Mouse (Mus musculus) gastrocnemius, postnatal 4 days (tissue): Measurements from ENCODE around the gene AL731706.1. TPM values are rescaled to one million over a fixed set of nuclear protein-coding genes. Genes with fewer than 3 reads are reported as not detected.

ENCODE experiments used
- DNase-seq, 2 experiments: peaks; one replicate each; pipeline ENCODE4 v3.0.0; 2021 to 2022; ENCODE audit warnings: low spot score in 2 of 2, mixed read lengths in 2 of 2
- total RNA-seq, 2 experiments: library from RNA; stranded (reverse); gene quantifications; 2 replicates each; pipeline ENCODE4 v1.2.3; 2021

The AL731706.1 gene
- total RNA-seq, 2 experiments from 2014 or later, result 12.6 to 14.9 TPM

DNA sequence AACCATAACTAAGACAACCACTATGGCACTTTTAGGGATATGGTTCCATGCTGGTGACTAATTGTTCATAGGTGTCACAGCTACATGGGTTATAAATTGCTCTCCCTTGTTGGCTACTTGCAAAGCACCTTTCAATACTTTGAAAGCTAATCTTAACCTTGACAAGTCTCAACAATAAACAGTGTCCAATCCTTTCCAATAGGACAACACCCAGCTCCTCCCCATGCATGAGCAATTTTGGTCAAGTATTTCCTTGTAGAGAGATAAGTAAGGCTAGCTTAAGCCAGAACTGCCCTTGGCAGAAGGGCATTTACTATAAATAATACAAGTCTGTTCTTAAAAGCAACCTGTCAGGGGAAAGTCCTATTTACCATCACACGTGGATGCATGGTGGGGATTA lies 53.2 kb downstream of the AL731706.1 start:
- no peak for DNase-seq

DNA sequence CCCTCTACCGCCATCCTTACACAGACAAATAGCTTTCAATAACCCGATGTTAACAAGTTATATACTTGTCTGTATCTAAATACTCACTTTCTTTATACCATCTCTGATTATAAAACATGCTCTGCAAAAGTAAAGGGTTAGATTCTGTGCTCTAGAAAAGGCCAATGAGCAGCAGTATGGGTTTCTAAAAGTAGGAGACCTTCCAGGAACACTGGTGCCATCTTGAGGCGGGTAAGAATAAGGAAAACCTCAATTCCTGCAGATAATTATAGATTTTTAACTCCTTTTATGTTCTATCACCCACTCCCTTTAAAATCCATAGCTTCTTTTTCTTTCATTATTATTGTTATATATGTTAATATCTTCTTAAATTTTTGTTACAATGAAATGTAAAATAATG lies 55.3 kb downstream of the AL731706.1 start:
- no peak for DNase-seq

DNA sequence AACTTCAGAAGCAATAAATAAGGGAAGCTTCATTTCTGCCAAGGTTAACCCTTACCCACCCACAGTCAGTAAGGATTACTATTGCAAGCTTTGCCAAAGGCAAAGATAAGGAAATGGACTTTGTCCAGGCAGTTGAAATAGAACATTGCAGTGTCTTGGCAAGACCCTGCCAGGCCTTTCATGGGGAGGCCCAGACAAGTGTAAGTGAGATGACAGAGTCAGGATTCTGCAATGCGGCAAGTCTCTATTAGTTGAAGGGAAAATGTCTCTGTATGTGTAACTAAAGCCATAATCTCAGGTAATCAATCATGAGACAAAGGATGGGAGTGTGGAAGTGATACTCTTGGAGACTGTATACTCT lies 56.5 kb downstream of the AL731706.1 start:
- no peak for DNase-seq

DNA sequence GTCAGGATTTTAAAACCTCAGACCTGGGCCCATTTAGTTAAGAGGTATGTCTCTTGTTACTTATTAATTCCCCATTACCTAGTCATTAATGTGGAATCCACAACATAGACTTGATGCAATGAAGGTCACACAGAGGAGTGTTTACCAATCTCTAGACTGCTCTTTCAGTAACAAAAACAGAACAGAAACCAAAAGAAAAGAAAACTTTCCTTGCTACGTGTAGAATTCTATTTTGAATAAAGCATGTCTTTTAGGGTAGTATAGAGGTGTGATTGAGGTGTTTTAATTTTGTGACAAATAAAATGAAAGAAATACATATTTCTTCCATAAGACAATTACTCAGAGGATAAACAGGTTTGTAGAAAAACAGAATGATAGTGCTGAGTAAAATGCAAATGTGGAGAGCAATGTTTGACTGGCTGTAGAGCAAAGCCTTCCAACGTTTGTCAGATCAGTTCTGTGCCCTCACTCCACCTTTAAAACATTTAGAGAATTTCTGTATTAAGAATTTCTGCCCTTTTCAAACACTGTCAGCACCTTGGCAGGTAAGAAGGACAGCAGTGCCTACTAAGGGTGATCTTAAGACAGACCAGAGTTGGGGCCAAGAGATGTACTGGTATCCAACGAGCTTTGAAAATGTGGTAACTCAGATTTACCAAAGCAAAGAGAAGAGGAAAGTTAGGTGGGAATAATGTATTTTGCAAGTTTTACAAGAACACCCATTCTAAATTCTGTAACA lies 57.0 kb downstream of the AL731706.1 start:
- DNase-seq, result no peak

DNA sequence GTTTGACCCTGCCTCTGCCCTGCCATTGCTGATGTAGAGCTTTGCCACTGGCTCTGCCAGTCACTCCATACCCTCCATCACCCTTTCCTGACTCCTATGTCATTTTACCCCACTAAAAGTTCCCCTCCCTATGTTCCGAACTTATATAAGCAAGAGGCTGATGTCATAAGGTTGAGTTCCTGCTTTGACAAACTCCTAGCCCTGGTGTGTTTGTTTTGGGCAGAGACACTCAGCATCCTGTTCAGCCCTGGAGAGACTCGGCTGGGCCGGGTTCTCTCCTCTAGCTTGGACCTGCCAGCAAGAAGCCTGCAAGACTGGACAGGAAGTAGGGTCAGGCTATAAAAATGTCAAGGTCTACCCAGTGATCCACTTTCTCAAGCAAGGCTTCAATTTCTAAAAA lies 58.3 kb downstream of the AL731706.1 start:
- DNase-seq, result no peak

Other genes with a start within 250 kb of the AL731706.1 start
- gene Snap25, start 177.9 kb downstream of the AL731706.1 start, total RNA-seq, result under 1 TPM in 1 of 2 experiments, not detected in 1; 0.15 TPM
- 10 to 100 TPM; 10.5 to 24.1 TPM for gene AL731706.2, start 5.7 kb downstream of the AL731706.1 start, total RNA-seq
- 1 to 10 TPM; 3.9 to 4.2 TPM for gene Slx4ip, start 171 bp downstream of the AL731706.1 start, total RNA-seq
- 10 to 100 TPM; 20.5 to 22.7 TPM for gene Mkks, start within 50 bp of the AL731706.1 start, total RNA-seq
- gene Jag1, start 225.3 kb upstream of the AL731706.1 start, total RNA-seq, result 10 to 100 TPM; 22.1 to 25.5 TPM